Mouse (Mus musculus) gonadal fat pad, adult 2 months (tissue): ENCODE data around the gene Ebna1bp2. TPM values are rescaled to one million over a fixed set of nuclear protein-coding genes. Genes with fewer than 3 reads are reported as not detected.

Source experiments
- polyA plus RNA-seq: library from polyadenylated mRNA; depleted of rRNA; stranded (reverse); fragments of >200 nt; gene quantifications from 2 replicates; pipeline ENCODE4 v1.2.3, GENCODE M21; 2012; rRNA removed

Gene Ebna1bp2
- polyA plus RNA-seq, 1 experiment: 16.8 TPM

Other genes starting within 250 kb of the Ebna1bp2 start
- gene Szt2, start 211.5 kb upstream of the Ebna1bp2 start, polyA plus RNA-seq: 18.1 and 20.6 TPM in 2 replicates
- 36.9 and 45.5 TPM in 2 replicates for gene Med8, start 211.5 kb upstream of the Ebna1bp2 start, polyA plus RNA-seq
- gene Elovl1, start 192.7 kb upstream of the Ebna1bp2 start, polyA plus RNA-seq: 120 and 164 TPM in 2 replicates
- gene Cdc20, start 183.4 kb upstream of the Ebna1bp2 start, polyA plus RNA-seq: 5.1 and 8.8 TPM in 2 replicates
- 0.06 and 0.07 TPM in 2 replicates for gene Mpl, start 163.3 kb upstream of the Ebna1bp2 start, polyA plus RNA-seq
- gene Tie1, start 130.7 kb upstream of the Ebna1bp2 start, polyA plus RNA-seq: 37.1 and 47.6 TPM in 2 replicates
- 26.7 and 28.6 TPM in 2 replicates for gene 2610528J11Rik, start 93.8 kb upstream of the Ebna1bp2 start, polyA plus RNA-seq
- gene Tmem125, start 76.8 kb upstream of the Ebna1bp2 start, polyA plus RNA-seq: 25.1 and 25.7 TPM in 2 replicates
- gene Cfap57, start within 50 bp of the Ebna1bp2 start, polyA plus RNA-seq: 0.30 and 0.71 TPM in 2 replicates
- not detected in 2 replicates for gene Olfr62, start 38.2 kb downstream of the Ebna1bp2 start, polyA plus RNA-seq
- 0.11 and 0.25 TPM in 2 replicates for gene Olfr1342, start 72.0 kb downstream of the Ebna1bp2 start, polyA plus RNA-seq
- gene Olfr1341, start 82.7 kb downstream of the Ebna1bp2 start, polyA plus RNA-seq: 0.25 and 0.53 TPM in 2 replicates
- not detected in 2 replicates for gene Olfr1340, start 99.3 kb downstream of the Ebna1bp2 start, polyA plus RNA-seq
- gene Olfr1339, start 111.4 kb downstream of the Ebna1bp2 start, polyA plus RNA-seq: not detected in 2 replicates
- gene Olfr1338, start 137.9 kb downstream of the Ebna1bp2 start, polyA plus RNA-seq: 8.5 and 10.8 TPM in 2 replicates
- gene Olfr1337, start 161.8 kb downstream of the Ebna1bp2 start, polyA plus RNA-seq: 0.42 TPM in 1 of 2 replicates, not detected in the other
- not detected in 2 replicates for gene Olfr1335, start 189.1 kb downstream of the Ebna1bp2 start, polyA plus RNA-seq
- not detected in 2 replicates for gene Olfr1333, start 215.5 kb downstream of the Ebna1bp2 start, polyA plus RNA-seq
- not detected in 2 replicates for gene Olfr1331, start 243.8 kb downstream of the Ebna1bp2 start, polyA plus RNA-seq